Mouse (Mus musculus) liver, adult 2 months (tissue): ENCODE measurements at regions not wholly inside any gene's neighbourhood (a gene's known extent, or its start where the extent isn't known, plus 50 kb on each side); places are given as distances from the start of the nearest gene placed in this dataset.

Experiments used
- CTCF ChIP-seq: fragments of 200-500 bp; IDR thresholded peaks from 2 replicates; pipeline ENCODE4 v1.5.1; 2011; ENCODE audit warnings: low read depth, low read length, control low read depth
- POLR2A ChIP-seq: fragments of 200-500 bp; IDR thresholded peaks from 2 replicates; pipeline ENCODE4 v1.6.1; 2011; ENCODE audit warnings: low read length, control low read depth; ENCODE audit not compliant: insufficient read depth; ENCODE audit errors: extremely low read depth

DNA sequence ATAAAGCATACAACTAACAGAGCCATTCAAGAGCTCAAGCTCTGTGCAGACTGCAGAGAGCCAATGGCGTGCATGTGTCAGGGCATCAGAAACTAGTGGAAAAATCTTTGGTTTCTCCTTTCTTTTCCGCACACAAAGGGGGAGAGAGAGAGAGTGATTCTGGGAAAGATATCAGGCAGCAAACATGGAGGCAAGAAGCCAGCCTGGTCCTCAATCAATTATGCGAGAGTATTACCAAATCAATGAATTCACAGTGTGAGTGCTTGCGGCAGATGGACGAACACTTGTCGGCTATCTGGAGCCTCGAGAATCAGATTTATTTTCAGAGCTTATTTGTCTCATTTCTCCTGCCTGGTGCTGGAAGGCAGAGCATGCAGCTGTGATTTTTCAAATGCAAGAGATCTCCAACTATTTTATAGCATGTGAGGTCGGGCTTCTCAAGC, 230.6 kb downstream of the Snx10 start:
- TF ChIP-seq POLR2A (no peak), CTCF (no peak)
